Mouse (Mus musculus): Measurements from ENCODE around the gene Panx2. TPM values are rescaled to one million over a fixed set of nuclear protein-coding genes. Genes with fewer than 3 reads are reported as not detected.
A peak's percentile ranks its signal among the peaks of the same experiment; 100 is the strongest.

Gene Panx2
- polyA plus RNA-seq (2015; fragmentation: Nextera tagmentation; extraction: Ambion mirVana) = 0.55 and 0.64 TPM in 2 replicates

DNA sequence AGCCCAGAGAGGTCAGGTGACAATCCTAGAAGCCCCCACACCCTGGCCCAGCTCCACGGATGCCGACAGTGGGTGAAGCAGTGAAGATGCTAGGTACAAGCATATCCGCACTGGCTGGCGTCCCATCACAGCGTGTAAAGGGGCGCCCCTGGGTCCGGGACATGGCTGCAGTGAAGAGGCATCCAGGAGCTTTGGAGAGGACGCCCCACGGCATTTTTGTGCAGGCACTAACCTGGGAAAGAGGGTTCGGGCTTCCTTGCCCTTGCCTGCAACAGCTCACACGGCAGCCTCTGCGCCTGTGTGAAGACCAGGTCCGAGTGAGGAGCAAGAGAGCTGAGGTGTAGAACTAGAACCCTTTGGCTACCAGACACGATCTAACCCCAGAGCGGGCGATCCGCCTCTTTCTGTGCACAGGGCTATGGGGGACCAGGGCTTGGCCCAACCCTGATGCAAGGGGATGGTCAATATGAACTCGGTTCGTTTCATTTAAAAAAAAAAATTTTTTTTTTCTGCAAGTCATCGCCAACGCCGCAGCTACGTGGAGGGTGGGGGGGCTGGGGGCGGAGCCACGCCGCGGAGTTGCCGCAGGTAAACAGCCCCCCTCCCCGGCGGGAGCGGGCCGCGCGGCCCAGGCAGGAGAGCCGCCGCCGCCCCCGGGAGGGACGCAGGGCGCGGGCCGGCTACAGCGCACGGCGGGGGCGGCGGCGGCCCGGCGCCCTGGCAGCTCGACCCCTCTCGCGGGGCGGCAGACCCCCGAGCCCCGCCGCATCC, at the start of gene Panx2:
TSS of gene Panx2 (plus strand) at position 574 of the 771 bp plus-strand sequence.
- peak; percentile 28; the same call in 1 of the 2 replicates for ATAC-seq (ENCODE audit: insufficient read depth, low FRiP score, low read depth)
- Histone ChIP-seq H3K4me2 (peak within 1 kb of the TSS; percentile 98), H3K36me3 (no peaks in the 10 kb centered on the region), H3K4me1 (peaks cover 3% of the 10 kb centered on the region; the same call in 1 of the 2 replicates), H3K27ac (no peak within 1 kb of the TSS), H3K9me3 (no peaks in the 10 kb centered on the region), H3K4me3 (replicated peaks) (peak within 1 kb of the TSS; percentile 54), H3K27me3 (replicated peaks) (peaks cover 35% of the 10 kb centered on the region), H3K9ac (peak within 1 kb of the TSS; percentile 16; the same call in 1 of the 2 replicates)
- 2% methylated on average over 37 of the region's 57 CpGs for WGBS

- Histone ChIP-seq H3K4me1 (no peaks in the 10 kb centered on the region), H3K36me3 (no peaks in the 10 kb centered on the region), H3K27me3 (replicated peaks) (no peaks in the 10 kb centered on the region), H3K27ac (no peak overlapping the region), H3K4me2 (no peak overlapping the region), H3K4me3 (replicated peaks) (no peak overlapping the region), H3K9me3 (no peaks in the 10 kb centered on the region), H3K9ac (no peak overlapping the region)
- ATAC-seq (ENCODE audit: insufficient read depth, low FRiP score, low read depth) = no peak
- WGBS = 80% methylated on average over 3 of the region's 3 CpGs
These were observed 42.8 kb upstream of the Panx2 start for GRCm38 (mm10) chr15:89016722-89017121.

- H3K36me3 ChIP-seq = no peaks in the 10 kb centered on the region
- no peak overlapping the region for H3K9ac ChIP-seq
- no peak for ATAC-seq (ENCODE audit: insufficient read depth, low FRiP score, low read depth)
- H3K9me3 ChIP-seq = no peaks in the 10 kb centered on the region
- H3K4me3 ChIP-seq (replicated peaks) = no peak overlapping the region
- no peaks in the 10 kb centered on the region for H3K27me3 ChIP-seq (replicated peaks)
- H3K4me1 ChIP-seq = no peaks in the 10 kb centered on the region
- no peak overlapping the region for H3K4me2 ChIP-seq
- H3K27ac ChIP-seq = no peak overlapping the region
- WGBS = 63% methylated on average over 7 of the region's 7 CpGs
These were observed 39.4 kb upstream of the Panx2 start for GRCm38 (mm10) chr15:89020085-89020484.

- Histone ChIP-seq H3K27ac (no peak overlapping the region), H3K4me2 (no peak overlapping the region), H3K4me3 (replicated peaks) (no peak overlapping the region), H3K36me3 (no peaks in the 10 kb centered on the region), H3K4me1 (no peaks in the 10 kb centered on the region), H3K27me3 (replicated peaks) (no peaks in the 10 kb centered on the region), H3K9me3 (no peaks in the 10 kb centered on the region), H3K9ac (no peak overlapping the region)
- ATAC-seq (ENCODE audit: insufficient read depth, low FRiP score, low read depth) = no peak
- 74% methylated on average over 7 of the region's 7 CpGs for WGBS
These were observed 39.0 kb upstream of the Panx2 start for GRCm38 (mm10) chr15:89020492-89020891.

DNA sequence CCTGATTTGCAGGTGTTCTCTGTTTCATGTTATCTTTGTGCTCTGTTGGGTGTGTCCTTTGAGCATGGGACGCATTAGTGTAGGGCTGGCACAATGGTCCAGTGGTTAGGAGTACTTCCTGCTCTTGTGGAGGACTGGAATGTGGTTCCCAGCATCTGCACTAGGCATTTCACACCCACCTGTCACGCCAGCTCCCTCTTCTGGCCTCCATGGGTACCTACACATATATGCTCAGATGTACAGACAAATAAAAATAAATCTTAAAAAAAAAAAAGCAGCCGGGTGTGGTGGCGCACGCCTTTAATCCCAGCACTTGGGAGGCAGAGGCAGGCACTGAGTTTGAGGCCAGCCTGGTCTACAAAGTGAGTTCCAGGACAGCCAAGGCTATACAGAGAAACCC, 15.2 kb upstream of the Panx2 start:
- no peaks in the 10 kb centered on the region for H3K9me3 ChIP-seq
- H3K9ac ChIP-seq = no peak overlapping the region
- ATAC-seq (ENCODE audit: insufficient read depth, low FRiP score, low read depth) = no peak
- H3K4me2 ChIP-seq = no peak overlapping the region
- 68% methylated on average over 5 of the region's 5 CpGs for WGBS
- no peaks in the 10 kb centered on the region for H3K4me1 ChIP-seq
- no peak overlapping the region for H3K4me3 ChIP-seq (replicated peaks)
- H3K27ac ChIP-seq = no peak overlapping the region
- H3K36me3 ChIP-seq = no peaks in the 10 kb centered on the region
- H3K27me3 ChIP-seq (replicated peaks) = no peaks in the 10 kb centered on the region

- Histone ChIP-seq H3K4me3 (replicated peaks) (no peak overlapping the region), H3K9me3 (no peaks in the 10 kb centered on the region), H3K27ac (no peak overlapping the region), H3K27me3 (replicated peaks) (no peaks in the 10 kb centered on the region), H3K4me1 (no peaks in the 10 kb centered on the region), H3K4me2 (no peak overlapping the region), H3K36me3 (no peaks in the 10 kb centered on the region), H3K9ac (no peak overlapping the region)
- ATAC-seq (ENCODE audit: insufficient read depth, low FRiP score, low read depth) = no peak
- 72% methylated on average over 4 of the region's 4 CpGs for WGBS
These were observed 13.2 kb upstream of the Panx2 start for GRCm38 (mm10) chr15:89046356-89046755.

DNA sequence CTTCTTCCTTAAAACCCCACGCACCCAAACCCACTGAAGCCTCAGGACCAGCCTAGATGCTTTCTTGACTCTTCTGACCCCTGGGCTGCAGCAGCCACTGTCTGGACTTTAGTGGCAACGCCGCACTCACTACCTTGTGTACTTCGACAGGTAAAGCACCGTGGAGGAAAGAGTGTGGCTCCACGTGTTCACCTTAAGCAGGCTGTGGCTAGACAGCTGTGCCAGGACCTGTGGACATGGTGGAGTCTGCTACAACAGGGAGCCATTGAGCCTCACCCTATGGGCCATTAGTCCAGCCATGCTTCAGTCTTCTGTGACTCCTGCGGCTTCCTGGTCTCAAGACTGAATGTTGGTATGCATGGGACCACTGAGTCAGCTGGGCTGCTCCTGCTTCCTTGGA, 4.9 kb upstream of the Panx2 start:
- no peaks in the 10 kb centered on the region for H3K36me3 ChIP-seq
- 89% methylated on average over 7 of the region's 7 CpGs for WGBS
- no peak overlapping the region for H3K4me3 ChIP-seq (replicated peaks)
- H3K27ac ChIP-seq = no peak overlapping the region
- no peak overlapping the region for H3K4me2 ChIP-seq
- no peak for ATAC-seq (ENCODE audit: insufficient read depth, low FRiP score, low read depth)
- no peaks in the 10 kb centered on the region for H3K9me3 ChIP-seq
- peaks cover 18% of the 10 kb centered on the region for H3K27me3 ChIP-seq (replicated peaks)
- no peaks in the 10 kb centered on the region for H3K4me1 ChIP-seq
- peak overlapping the region; percentile 2; the same call in 1 of the 2 replicates for H3K9ac ChIP-seq

GRCm38 (mm10) chr15:89058736-89059135, 798 bp upstream of the Panx2 start:
- peaks cover 3% of the 10 kb centered on the region; the same call in 1 of the 2 replicates for H3K4me1 ChIP-seq
- H3K36me3 ChIP-seq = no peaks in the 10 kb centered on the region
- H3K4me3 ChIP-seq (replicated peaks) = peak overlapping the region; percentile 54
- peaks cover 35% of the 10 kb centered on the region for H3K27me3 ChIP-seq (replicated peaks)
- no peak overlapping the region for H3K4me2 ChIP-seq
- H3K9me3 ChIP-seq = no peaks in the 10 kb centered on the region
- H3K27ac ChIP-seq = no peak overlapping the region
- H3K9ac ChIP-seq = no peak overlapping the region
- no peak for ATAC-seq (ENCODE audit: insufficient read depth, low FRiP score, low read depth)
- 26% methylated on average over 6 of the region's 6 CpGs for WGBS

GRCm38 (mm10) chr15:89060032-89060681, 623 bp downstream of the Panx2 start:
- 3% methylated on average over 43 of the region's 48 CpGs for WGBS
- Histone ChIP-seq H3K36me3 (no peaks in the 10 kb centered on the region), H3K4me1 (peaks cover 3% of the 10 kb centered on the region; the same call in 1 of the 2 replicates), H3K4me2 (peak overlapping the region; percentile 98), H3K4me3 (replicated peaks) (peak overlapping the region; percentile 54), H3K9me3 (no peaks in the 10 kb centered on the region), H3K27ac (no peak overlapping the region), H3K9ac (0 out of 2 replicates have a peak overlapping the region, but pooled peaks have one; percentile 16), H3K27me3 (replicated peaks) (peaks cover 35% of the 10 kb centered on the region)
- peak; percentile 28; the same call in 1 of the 2 replicates for ATAC-seq (ENCODE audit: insufficient read depth, low FRiP score, low read depth)

- Histone ChIP-seq H3K9ac (no peak overlapping the region), H3K4me3 (replicated peaks) (no peak overlapping the region; the same call in 1 of the 2 replicates), H3K4me1 (peaks cover 3% of the 10 kb centered on the region; the same call in 1 of the 2 replicates), H3K4me2 (no peak overlapping the region), H3K36me3 (no peaks in the 10 kb centered on the region), H3K9me3 (no peaks in the 10 kb centered on the region), H3K27me3 (replicated peaks) (peaks cover 38% of the 10 kb centered on the region), H3K27ac (no peak overlapping the region)
- 83% methylated on average over 12 of the region's 12 CpGs for WGBS
- ATAC-seq (ENCODE audit: insufficient read depth, low FRiP score, low read depth) = no peak
These were observed 1.4 kb downstream of the Panx2 start for GRCm38 (mm10) chr15:89060811-89061460.

DNA sequence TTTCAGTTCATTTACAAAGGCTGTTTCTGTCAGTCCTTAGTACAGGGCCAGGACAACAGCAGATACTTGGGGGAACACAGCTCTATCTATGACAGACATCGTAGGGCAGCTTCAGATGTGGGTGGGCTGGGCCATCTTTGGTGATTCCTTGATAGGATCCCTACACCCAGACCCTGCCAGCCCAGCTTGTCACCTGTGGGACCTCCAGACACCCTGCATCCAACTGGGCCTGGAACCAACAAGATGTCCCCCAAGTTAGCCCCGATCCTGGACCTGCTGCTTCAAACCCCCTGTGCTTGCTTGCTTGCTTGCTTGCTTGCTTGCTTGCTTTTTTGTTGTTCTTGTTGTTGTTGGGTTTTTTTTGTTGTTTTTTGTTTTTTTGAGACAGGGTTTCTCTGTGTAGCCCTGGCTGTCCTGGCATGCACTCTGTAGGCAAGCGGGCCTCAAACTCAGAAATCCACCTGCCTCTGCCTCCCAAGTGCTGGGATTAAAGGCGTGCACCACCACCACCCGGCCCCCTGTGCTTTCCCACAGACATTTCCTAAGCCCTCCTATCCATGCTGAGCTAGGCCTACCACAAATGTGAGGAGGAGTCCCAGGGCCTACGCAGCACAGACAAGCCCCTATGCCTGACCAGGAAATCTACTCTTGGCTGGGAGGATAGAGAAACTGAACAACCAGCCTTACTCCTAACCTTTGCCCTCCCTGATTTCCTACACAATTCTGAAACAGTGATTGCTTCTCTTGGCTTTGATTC, 2.4 kb downstream of the Panx2 start:
- no peak overlapping the region for H3K9ac ChIP-seq
- 84% methylated on average over 6 of the region's 6 CpGs for WGBS
- H3K4me3 ChIP-seq (replicated peaks) = no peak overlapping the region
- no peak overlapping the region for H3K4me2 ChIP-seq
- no peaks in the 10 kb centered on the region for H3K9me3 ChIP-seq
- no peaks in the 10 kb centered on the region for H3K36me3 ChIP-seq
- H3K4me1 ChIP-seq = peaks cover 3% of the 10 kb centered on the region; the same call in 1 of the 2 replicates
- no peak overlapping the region for H3K27ac ChIP-seq
- ATAC-seq (ENCODE audit: insufficient read depth, low FRiP score, low read depth) = no peak
- peaks cover 47% of the 10 kb centered on the region for H3K27me3 ChIP-seq (replicated peaks)

Measured in stomach, embryonic 15.5 days (tissue).